Mouse (Mus musculus) kidney, adult 2 months (tissue): ENCODE results near the gene Plbd2. TPM values are rescaled to one million over a fixed set of nuclear protein-coding genes. Genes with fewer than 3 reads are reported as not detected.
"Not testable (repeated sequence)": the region's sequence is repeated elsewhere in the genome, so short reads cannot be mapped to it uniquely, and the experiment has no call there.

Experiments used
- DNase-seq: peaks from one replicate; pipeline ENCODE4 v3.0.0; 2021
- H3K27ac ChIP-seq: fragments of 200-500 bp; 2 replicates; pipeline ENCODE4 v1.5.1; 2012; ENCODE audit warnings: low read depth, low read length, control low read depth, inconsistent platforms; ENCODE audit not compliant: insufficient read depth
- H3K27me3 ChIP-seq: fragments of 200-500 bp; replicated peaks from 2 replicates; pipeline ENCODE4 v1.6.1; 2012; ENCODE audit warnings: mild to moderate bottlenecking, moderate library complexity, low read length, inconsistent platforms; ENCODE audit not compliant: control insufficient read depth, insufficient read depth
- H3K36me3 ChIP-seq: fragments of 200-500 bp; 2 replicates; pipeline ENCODE4 v1.6.1; 2012; ENCODE audit warnings: mild to moderate bottlenecking, moderate library complexity, low read length, inconsistent platforms; ENCODE audit not compliant: control insufficient read depth, insufficient read depth
- H3K4me1 ChIP-seq: fragments of 200-500 bp; 2 replicates; pipeline ENCODE4 v1.6.1; 2011; ENCODE audit warnings: low read length; ENCODE audit not compliant: control insufficient read depth, insufficient read depth
- H3K4me3 ChIP-seq: fragments of 200-500 bp; 2 replicates; pipeline ENCODE4 v1.5.1; 2011; ENCODE audit warnings: mild to moderate bottlenecking, low read depth, low read length, control low read depth; ENCODE audit not compliant: insufficient read depth
- CTCF ChIP-seq: fragments of 200-500 bp; conservative IDR thresholded peaks from 2 replicates; pipeline ENCODE4 v1.5.1; 2011; ENCODE audit warnings: low read depth, mild to moderate bottlenecking, control low read depth, low read length, moderate library complexity, mixed read lengths; ENCODE audit not compliant: insufficient read depth, insufficient read length
- POLR2A ChIP-seq: fragments of 200-500 bp; IDR thresholded peaks from one replicate; pipeline ENCODE4 v1.6.1; 2011; ENCODE audit warnings: low read depth, low read length, control low read depth
- WGBS: fragments of 180-500 bp; shearing (Covaris S2); methylation state at CpG from one replicate; pipeline ENCODE4 v1.1.7; 2018; 5-methylcytosine and 5-hydroxymethylcytosine counted together
- polyA plus RNA-seq: library from polyadenylated mRNA; depleted of rRNA; stranded (reverse); fragments of >200 nt; gene quantifications from 2 replicates; pipeline ENCODE4 v1.2.3, GENCODE M21; 2012

The Plbd2 gene
- polyA plus RNA-seq, 1 experiment = 49.3 TPM

- Histone ChIP-seq H3K4me1 (peaks cover 27% of the 10 kb centered on the region), H3K36me3 (no peaks in the 10 kb centered on the region), H3K27ac (peak within 1 kb of the TSS; percentile 87), H3K4me3 (peak within 1 kb of the TSS; percentile 83), H3K27me3 (no peaks in the 10 kb centered on the region)
- TF ChIP-seq CTCF = no peak
- TF ChIP-seq POLR2A = peak; percentile 17
- under 1% methylated on average over 36 of the region's 36 CpGs for WGBS
- peak; percentile 98 for DNase-seq
These were observed 7.7 kb upstream of the Plbd2 start, which contains the start of gene Slc8b1 for GRCm38 (mm10) chr5:120510982-120511642. TSS of gene Slc8b1 (plus strand) at chr5:120511168.

- 75% methylated on average over 4 of the region's 4 CpGs for WGBS
- Histone ChIP-seq H3K4me1 (peaks cover 12% of the 10 kb centered on the region), H3K4me3 (no peak overlapping the region), H3K36me3 (no peaks in the 10 kb centered on the region), H3K27ac (no peak overlapping the region), H3K27me3 (no peaks in the 10 kb centered on the region)
- TF ChIP-seq CTCF (no peak), POLR2A (no peak)
- DNase-seq = no peak
These were observed 3.9 kb upstream of the Plbd2 start for GRCm38 (mm10) chr5:120507311-120507710.

GRCm38 (mm10) chr5:120506490-120506889 lies 3.1 kb upstream of the Plbd2 start:
- H3K4me1 ChIP-seq = peaks cover 10% of the 10 kb centered on the region
- no peak for DNase-seq
- no peak overlapping the region for H3K4me3 ChIP-seq
- H3K36me3 ChIP-seq = no peaks in the 10 kb centered on the region
- no peaks in the 10 kb centered on the region for H3K27me3 ChIP-seq
- TF ChIP-seq POLR2A = no peak
- TF ChIP-seq CTCF = no peak
- H3K27ac ChIP-seq = no peak overlapping the region
- WGBS = 59% methylated on average over 9 of the region's 9 CpGs

GRCm38 (mm10) chr5:120505781-120506180 lies 2.4 kb upstream of the Plbd2 start:
- TF ChIP-seq CTCF (no peak), POLR2A (no peak)

GRCm38 (mm10) chr5:120505368-120505767 lies 1.9 kb upstream of the Plbd2 start:
- no peaks in the 10 kb centered on the region for H3K36me3 ChIP-seq
- H3K27me3 ChIP-seq = no peaks in the 10 kb centered on the region
- H3K4me3 ChIP-seq = no peak overlapping the region
- peaks cover 10% of the 10 kb centered on the region for H3K4me1 ChIP-seq
- peak; percentile 87 for DNase-seq
- TF ChIP-seq POLR2A (no peak), CTCF (peak; percentile 94)
- H3K27ac ChIP-seq = no peak overlapping the region
- WGBS = 20% methylated on average over 16 of the region's 16 CpGs

More at GRCm38 (mm10) chr5:120505781-120506180, 2.4 kb upstream of the Plbd2 start:
- Histone ChIP-seq H3K27me3 (no peaks in the 10 kb centered on the region), H3K36me3 (no peaks in the 10 kb centered on the region), H3K27ac (no peak overlapping the region), H3K4me1 (peaks cover 10% of the 10 kb centered on the region), H3K4me3 (no peak overlapping the region)
- WGBS = 67% methylated on average over 9 of the region's 9 CpGs
- DNase-seq = no peak

GRCm38 (mm10) chr5:120502675-120503143 lies 716 bp downstream of the Plbd2 start:
- no peak for DNase-seq
- H3K27ac ChIP-seq = 0 out of 2 replicates have a peak overlapping the region, but pooled peaks have one; percentile 33
- H3K27me3 ChIP-seq = no peaks in the 10 kb centered on the region
- H3K4me1 ChIP-seq = peaks cover 10% of the 10 kb centered on the region
- H3K36me3 ChIP-seq = no peaks in the 10 kb centered on the region
- TF ChIP-seq POLR2A = no peak
- no peak for TF ChIP-seq CTCF
- 6% methylated on average over 12 of the region's 12 CpGs for WGBS
- H3K4me3 ChIP-seq = peak overlapping the region; percentile 90

- WGBS = 63% methylated on average over 9 of the region's 9 CpGs
- no peak overlapping the region for H3K4me3 ChIP-seq
These were observed 1.2 kb downstream of the Plbd2 start for GRCm38 (mm10) chr5:120502147-120502621.

GRCm38 (mm10) chr5:120500609-120501008 lies 2.8 kb downstream of the Plbd2 start:
- not testable (repeated sequence) for H3K27ac ChIP-seq, H3K27me3 ChIP-seq, DNase-seq, H3K36me3 ChIP-seq, H3K4me3 ChIP-seq
- H3K4me1 ChIP-seq = peaks cover 10% of the 10 kb centered on the region
- 91% methylated on average over 9 of the region's 9 CpGs for WGBS

More at GRCm38 (mm10) chr5:120502147-120502621, 1.2 kb downstream of the Plbd2 start:
- TF ChIP-seq CTCF (no peak), POLR2A (no peak)
- peaks cover 10% of the 10 kb centered on the region for H3K4me1 ChIP-seq
- DNase-seq = no peak
- H3K27ac ChIP-seq = no peak overlapping the region
- H3K36me3 ChIP-seq = no peaks in the 10 kb centered on the region
- no peaks in the 10 kb centered on the region for H3K27me3 ChIP-seq
